Mouse (Mus musculus): ENCODE measurements around the gene Cct6b.

GRCm38 (mm10) chr11:82806656-82807055 lies 42.5 kb upstream of the Cct6b start:
- no peak for TF ChIP-seq CTCF (IDR thresholded peaks at IDR 0.05; ENCODE audit: control insufficient read depth, insufficient read depth, insufficient replicate concordance, low read depth, low read length)
- TF ChIP-seq POLR2A (IDR thresholded peaks at IDR 0.05; ENCODE audit: control insufficient read depth, low read depth, low read length) = no peak
